Mouse (Mus musculus) CH12.LX (cell line): ENCODE measurements at regions not wholly inside any gene's neighbourhood (a gene's known extent, or its start where the extent isn't known, plus 50 kb on each side); places are given as distances from the start of the nearest gene placed in this dataset.

Experiments
- DNase-seq: peaks from one replicate; pipeline ENCODE4 v3.0.0-alpha.2; 2013; ENCODE audit errors: extremely low read depth
- H3K27ac ChIP-seq: 2 replicates; pipeline ENCODE4 v1.5.1; 2012; ENCODE audit warnings: low read depth, mild to moderate bottlenecking, control low read depth, moderate library complexity; ENCODE audit not compliant: insufficient read depth
- H3K27me3 ChIP-seq: replicated peaks from 2 replicates; pipeline ENCODE3; 2012; ENCODE audit warnings: inconsistent platforms
- H3K36me3 ChIP-seq, 2 experiments: replicated peaks in 1 of 2; 2 replicates each; pipeline versions ENCODE3 to v1.6.1; 2012; ENCODE audit warnings: inconsistent platforms in 1 of 2, low read length in 1 of 2, mild to moderate bottlenecking in 1 of 2, mixed read lengths in 1 of 2, moderate library complexity in 1 of 2; ENCODE audit not compliant: control insufficient read depth in 1 of 2, insufficient read depth in 1 of 2
- H3K4me1 ChIP-seq, 2 experiments: 2 replicates each; pipeline ENCODE4 v1.6.1; 2012; ENCODE audit warnings: inconsistent platforms in 1 of 2, moderate library complexity in 1 of 2; ENCODE audit not compliant: insufficient read depth in 2 of 2, control insufficient read depth in 1 of 2
- H3K4me2 ChIP-seq: 2 replicates; pipeline ENCODE4 v1.6.1; 2012; ENCODE audit warnings: low read depth, mild to moderate bottlenecking, control low read depth; ENCODE audit not compliant: poor library complexity, insufficient read depth, severe bottlenecking
- H3K4me3 ChIP-seq, 3 experiments: fragments of 150-350 bp in 1 of 3; sonication (generic) in 1 of 3; replicated peaks in 1 of 3; 2 replicates each; pipeline versions ENCODE3 to v1.5.1; 2011 to 2012; ENCODE audit warnings: low read depth in 2 of 3, low read length in 2 of 3, mild to moderate bottlenecking in 2 of 3, moderate library complexity in 2 of 3, control low read depth in 1 of 3, improper control_type of control experiment in 1 of 3, inconsistent platforms in 1 of 3, mixed read lengths in 1 of 3; ENCODE audit not compliant: poor library complexity in 1 of 3
- H3K79me2 ChIP-seq: replicated peaks from 2 replicates; pipeline ENCODE4 v1.6.1; 2012; ENCODE audit warnings: mild to moderate bottlenecking, moderate library complexity; ENCODE audit not compliant: control insufficient read depth, poor library complexity, insufficient read depth, severe bottlenecking; ENCODE audit errors: extremely low read depth
- H3K9ac ChIP-seq: 2 replicates; pipeline ENCODE4 v1.6.1; 2012; ENCODE audit warnings: low read depth, mild to moderate bottlenecking, control low read depth, moderate library complexity; ENCODE audit not compliant: insufficient read depth
- H3K9me3 ChIP-seq: replicated peaks from 2 replicates; pipeline ENCODE3; 2012; ENCODE audit warnings: low read length, inconsistent platforms, mixed read lengths
- CHD1 ChIP-seq: IDR thresholded peaks from 2 replicates; pipeline ENCODE4 v1.6.1; 2012; ENCODE audit warnings: low read depth, low read length, improper control_type of control experiment, inconsistent platforms
- CHD2 ChIP-seq: IDR thresholded peaks from 2 replicates; pipeline ENCODE4 v1.6.1; 2011; ENCODE audit warnings: low read length, improper control_type of control experiment
- ELF1 ChIP-seq: IDR thresholded peaks from 2 replicates; pipeline ENCODE4 v1.6.1; 2014; ENCODE audit warnings: low read depth, mild to moderate bottlenecking, inconsistent platforms, low read length, improper control_type of control experiment
- ETS1 ChIP-seq: conservative IDR thresholded peaks from 2 replicates; pipeline ENCODE4 v1.6.1; 2012; ENCODE audit warnings: low read depth, mild to moderate bottlenecking, inconsistent platforms, low read length, improper control_type of control experiment, moderate library complexity
- HCFC1 ChIP-seq: IDR thresholded peaks from 2 replicates; pipeline ENCODE4 v1.6.1; 2012; ENCODE audit warnings: low read depth, mild to moderate bottlenecking, inconsistent platforms, low read length, improper control_type of control experiment
- IRF4 ChIP-seq: IDR thresholded peaks from 2 replicates; pipeline ENCODE4 v1.6.1; 2014; ENCODE audit warnings: low read depth, mild to moderate bottlenecking, inconsistent platforms, low read length, improper control_type of control experiment
- JUND ChIP-seq: conservative IDR thresholded peaks from 2 replicates; pipeline ENCODE4 v1.6.1; 2011; ENCODE audit warnings: low read depth, low read length, improper control_type of control experiment
- MEF2A ChIP-seq: IDR thresholded peaks from 2 replicates; pipeline ENCODE4 v1.6.1; 2014; ENCODE audit warnings: low read depth, mild to moderate bottlenecking, inconsistent platforms, low read length, improper control_type of control experiment, borderline replicate concordance
- MYC ChIP-seq: IDR thresholded peaks from 2 replicates; pipeline ENCODE4 v1.6.1; 2011; ENCODE audit warnings: low read depth, mild to moderate bottlenecking, improper control_type of control experiment, low read length
- PAX5 ChIP-seq: IDR thresholded peaks from 2 replicates; pipeline ENCODE4 v1.6.1; 2012; ENCODE audit warnings: low read length, inconsistent platforms, mixed read lengths
- POLR2AphosphoS2 ChIP-seq: IDR thresholded peaks from 2 replicates; pipeline ENCODE4 v1.6.1; 2011; ENCODE audit warnings: low read depth, low read length, improper control_type of control experiment
- RAD21 ChIP-seq: IDR thresholded peaks from 2 replicates; pipeline ENCODE4 v1.6.1; 2011; ENCODE audit warnings: low read depth, mild to moderate bottlenecking, low read length, improper control_type of control experiment, moderate library complexity
- SIN3A ChIP-seq: IDR thresholded peaks from 2 replicates; pipeline ENCODE4 v1.6.1; 2012; ENCODE audit warnings: low read length, improper control_type of control experiment, inconsistent platforms
- SMC3 ChIP-seq: IDR thresholded peaks from 2 replicates; pipeline ENCODE4 v1.6.1; 2011; ENCODE audit warnings: low read depth, low read length, improper control_type of control experiment
- TBP ChIP-seq: conservative IDR thresholded peaks from 2 replicates; pipeline ENCODE4 v1.6.1; 2011; ENCODE audit warnings: low read depth, low read length, improper control_type of control experiment
- TCF12 ChIP-seq: IDR thresholded peaks from 2 replicates; pipeline ENCODE4 v1.6.1; 2014; ENCODE audit warnings: low read depth, mild to moderate bottlenecking, inconsistent platforms, low read length, improper control_type of control experiment
- UBTF ChIP-seq: IDR thresholded peaks from 2 replicates; pipeline ENCODE4 v1.6.1; 2012; ENCODE audit warnings: low read depth, mild to moderate bottlenecking, inconsistent platforms, low read length, improper control_type of control experiment, moderate library complexity
- USF1 ChIP-seq: IDR thresholded peaks from 2 replicates; pipeline ENCODE4 v1.6.1; 2014; ENCODE audit warnings: low read depth, mild to moderate bottlenecking, inconsistent platforms, low read length, improper control_type of control experiment
- USF2 ChIP-seq: conservative IDR thresholded peaks from 2 replicates; pipeline ENCODE4 v1.6.1; 2011; ENCODE audit warnings: low read depth, low read length, improper control_type of control experiment
- ZNF384 ChIP-seq: IDR thresholded peaks from 2 replicates; pipeline ENCODE4 v1.6.1; 2012; ENCODE audit warnings: low read depth, low read length, improper control_type of control experiment, inconsistent platforms
- dilution Hi-C: fragments of 300-500 bp; cut with MboI; formaldehyde crosslinking; loops from 2 replicates; pipeline ENCODE4 v1.14.3; 2020; ENCODE audit warnings: low sequenced_read_pairs; ENCODE audit not compliant: extremely low pct_unique_long_range_greater_than_20kb, extremely low pct_ligation_motif_present
- in situ Hi-C: fragments of 300-500 bp; cut with MboI; formaldehyde crosslinking; loops from 3 replicates; pipeline ENCODE4 v1.14.3; 2019; ENCODE audit warnings: low sequenced_read_pairs, low pct_ligation_motif_present, low pct_unique_long_range_greater_than_20kb, mixed read lengths

DNA sequence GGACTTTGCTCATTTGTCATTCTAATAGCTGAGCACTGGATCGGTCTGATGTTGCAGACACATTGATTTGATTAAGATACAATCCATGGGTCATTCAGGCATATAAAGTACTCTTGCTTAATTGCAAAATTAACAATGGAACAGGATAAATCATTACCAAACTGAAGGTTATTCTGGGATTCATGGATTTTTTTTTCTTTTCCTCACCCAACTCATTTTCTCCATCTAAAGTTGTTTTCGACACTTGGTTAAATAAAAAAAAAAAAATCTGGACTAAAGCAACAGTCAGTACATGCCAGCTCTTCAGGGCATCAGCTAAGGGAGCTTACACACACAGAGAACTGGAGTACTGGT lies 169.8 kb upstream of the Lpp start:
- H3K4me2 ChIP-seq = no peak overlapping the region
- H3K79me2 ChIP-seq = no peaks in the 10 kb centered on the region
- H3K36me3 ChIP-seq = no peaks in the 10 kb centered on the region
- no peak overlapping the region for H3K4me3 ChIP-seq
- no peaks in the 10 kb centered on the region for H3K9me3 ChIP-seq
- no peak for TF ChIP-seq ELF1
- no peak for TF ChIP-seq POLR2AphosphoS2
- TF ChIP-seq USF2 = no peak
- no peak for TF ChIP-seq USF1
- TF ChIP-seq UBTF = no peak
- TF ChIP-seq TCF12 = no peak
- no peak for TF ChIP-seq IRF4
- TF ChIP-seq HCFC1 = no peak
- no peak for TF ChIP-seq JUND
- no peak for TF ChIP-seq CHD2
- TF ChIP-seq MYC = no peak
- in situ Hi-C loops = no loop called here
- no peak overlapping the region for H3K27ac ChIP-seq
- H3K9ac ChIP-seq = no peak overlapping the region
- no peaks in the 10 kb centered on the region for H3K4me1 ChIP-seq
- dilution Hi-C loops = no loop called here
- no peak for DNase-seq
- H3K27me3 ChIP-seq = peaks cover 45% of the 10 kb centered on the region

GRCm38 (mm10) chr16:24222759-24223526 lies 170.4 kb upstream of the Lpp start:
- no peaks in the 10 kb centered on the region for H3K79me2 ChIP-seq
- no peaks in the 10 kb centered on the region for H3K36me3 ChIP-seq
- no peaks in the 10 kb centered on the region for H3K4me1 ChIP-seq
- TF ChIP-seq MYC = no peak
- TF ChIP-seq POLR2AphosphoS2 = no peak
- no peak for TF ChIP-seq CHD1
- no peak for TF ChIP-seq RAD21
- TF ChIP-seq TBP = no peak
- no peak for TF ChIP-seq USF2
- no peak for TF ChIP-seq PAX5
- TF ChIP-seq ETS1 = no peak
- TF ChIP-seq ZNF384 = no peak
- TF ChIP-seq JUND = no peak
- TF ChIP-seq MEF2A = no peak
- no peak for TF ChIP-seq SIN3A
- TF ChIP-seq SMC3 = no peak
- H3K4me2 ChIP-seq = no peak overlapping the region
- peaks cover 41% of the 10 kb centered on the region for H3K27me3 ChIP-seq
- no peak overlapping the region for H3K9ac ChIP-seq
- dilution Hi-C loops (no loop called here), in situ Hi-C loops (no loop called here)
- no peak overlapping the region for H3K27ac ChIP-seq
- no peaks in the 10 kb centered on the region for H3K9me3 ChIP-seq
- H3K4me3 ChIP-seq = no peak overlapping the region
- DNase-seq = no peak
